Mouse (Mus musculus) lung, postnatal 25 days (tissue): ENCODE data around the gene Gm6040.

Source experiments
- DNase-seq: peaks from one replicate; pipeline ENCODE4 v3.0.0; 2022; ENCODE audit warnings: low spot score

Gm6040 gene

DNA sequence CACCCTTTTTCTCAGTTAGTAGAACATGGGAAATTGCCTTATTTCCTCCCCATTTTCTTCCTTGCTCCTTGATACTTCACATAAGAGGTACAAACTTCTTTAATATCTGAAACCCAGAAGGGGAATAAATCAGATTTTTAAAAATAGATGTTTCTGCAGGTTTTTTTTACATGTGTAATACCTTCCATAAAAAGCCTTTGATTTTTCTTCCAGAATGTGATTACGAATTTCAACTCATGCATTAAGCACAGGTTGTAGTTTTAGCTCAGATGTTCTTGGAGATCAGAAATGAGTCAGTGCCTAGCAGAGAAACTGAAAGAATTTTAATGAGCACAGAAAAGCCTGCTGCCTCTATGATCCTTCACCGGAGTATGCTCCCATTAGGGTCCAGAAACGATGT is at the start of gene Gm6040:
Gm6040 (minus strand) TSS at position 101 of the 400 bp plus-strand sequence.
- DNase-seq = no peak

DNA sequence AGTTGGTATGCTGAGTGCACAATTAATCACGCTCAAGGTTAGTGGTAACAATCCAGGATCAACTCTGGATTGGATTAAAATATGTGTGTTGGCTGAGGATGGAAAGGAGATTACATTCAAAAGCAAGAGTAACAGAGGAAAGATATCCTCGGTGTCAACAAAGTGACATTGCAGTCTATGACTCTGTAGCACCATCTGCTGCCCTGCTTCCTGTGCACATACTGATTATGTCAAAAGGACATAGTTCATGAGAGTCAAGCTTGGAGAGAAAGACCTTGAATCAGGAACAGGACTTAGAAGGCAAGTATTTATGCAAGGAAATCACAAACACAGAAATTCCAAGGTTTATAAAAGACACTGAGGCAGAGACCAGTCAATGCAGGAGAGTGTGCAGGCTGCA is 42.7 kb upstream of the Gm6040 start:
- no peak for DNase-seq

DNA sequence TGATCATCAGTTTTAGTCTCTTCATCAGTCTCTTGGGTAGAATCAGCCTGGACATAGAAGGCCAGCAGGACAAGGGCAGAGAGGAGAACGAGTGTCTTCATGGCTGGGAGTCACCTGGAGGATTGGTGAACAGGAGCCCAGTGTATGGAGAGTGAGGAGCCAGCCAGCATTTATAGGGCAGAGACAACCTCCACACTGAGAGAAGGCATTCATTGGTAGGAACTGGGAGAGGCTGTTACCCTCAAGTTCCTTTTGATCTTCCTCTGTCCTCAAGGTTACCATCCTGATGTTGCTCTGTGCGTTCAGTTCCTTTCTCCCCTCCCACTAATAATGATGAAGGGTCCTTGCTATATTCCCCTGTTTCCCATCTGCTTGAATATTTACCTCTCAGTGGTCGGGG is 22.7 kb upstream of the Gm6040 start, which contains the start of gene AY761185:
AY761185 (minus strand) TSS at position 101 of the 400 bp plus-strand sequence.
- no peak for DNase-seq

- no peak for DNase-seq
Measured at GRCm38 (mm10) chr8:20912288-20912687, 9.6 kb downstream of the Gm6040 start.

GRCm38 (mm10) chr8:20908256-20908655 is 13.6 kb downstream of the Gm6040 start:
- DNase-seq = no peak

GRCm38 (mm10) chr8:20907119-20907518 is 14.8 kb downstream of the Gm6040 start:
- DNase-seq = no peak

- no peak for DNase-seq
Measured at GRCm38 (mm10) chr8:20902527-20902926, 19.3 kb downstream of the Gm6040 start, which contains the start of gene Gm15056. TSS of gene Gm15056 (minus strand) at chr8:20902627.

GRCm38 (mm10) chr8:20892369-20892768 is 29.5 kb downstream of the Gm6040 start, which contains the start of gene Defb33:
TSS of gene Defb33 (plus strand) at chr8:20892669.
- DNase-seq = no peak

DNA sequence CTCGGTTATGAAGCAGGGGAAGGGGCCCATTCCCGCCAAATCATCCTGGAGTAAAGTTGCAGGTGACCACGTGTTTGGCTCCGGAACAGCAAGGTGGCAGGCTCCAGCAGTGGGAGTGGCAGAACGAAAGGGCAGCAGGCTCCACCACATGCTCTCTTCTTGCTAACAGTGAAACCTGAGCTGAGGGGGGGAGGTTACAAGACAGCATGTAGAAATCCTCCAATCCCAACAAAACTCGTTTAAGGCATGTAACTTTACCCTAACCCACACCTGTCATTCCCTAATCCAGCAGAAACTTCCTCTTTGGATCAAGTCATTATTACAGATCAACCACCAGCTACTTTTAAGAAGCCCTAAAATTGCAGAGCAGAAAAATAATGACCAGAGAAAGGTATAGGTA is 47.3 kb downstream of the Gm6040 start:
- no peak for DNase-seq
